Mouse (Mus musculus) kidney, postnatal 0 days (tissue): ENCODE results near the gene Caskin2. TPM values are rescaled to one million over a fixed set of nuclear protein-coding genes. Genes with fewer than 3 reads are reported as not detected.
A peak's percentile ranks its signal among the peaks of the same experiment; 100 is the strongest.

Experiments used
- ATAC-seq: fragments of 200-750 bp; cut with Nextera tagmentation; replicated peaks from 2 replicates; pipeline ENCODE4 v1.8.0; 2017; ENCODE audit warnings: low read depth, moderate number of reproducible peaks, moderate TSS enrichment, moderate library complexity; ENCODE audit not compliant: low FRiP score
- DNase-seq: peaks from one replicate; pipeline ENCODE4 v3.0.0-alpha.2; 2016; ENCODE audit warnings: low spot score
- H3K27ac ChIP-seq: fragments of 300-500 bp; sonication (generic); 2 replicates; pipeline ENCODE4 v1.5.1; 2014; ENCODE audit warnings: mild to moderate bottlenecking
- H3K27me3 ChIP-seq: fragments of 300-500 bp; sonication (generic); 2 replicates; pipeline ENCODE4 v1.6.1; 2014; ENCODE audit warnings: low read length, mixed read lengths; ENCODE audit not compliant: insufficient read depth
- H3K36me3 ChIP-seq: fragments of 300-500 bp; sonication (generic); 2 replicates; pipeline ENCODE4 v1.6.1; 2014; ENCODE audit warnings: low read length, mixed read lengths; ENCODE audit not compliant: insufficient read depth
- H3K4me1 ChIP-seq: fragments of 300-500 bp; sonication (generic); replicated peaks from 2 replicates; pipeline ENCODE4 v1.6.1; 2014; ENCODE audit warnings: antibody characterized with exemption, low read length, mixed read lengths; ENCODE audit not compliant: insufficient read depth
- H3K4me2 ChIP-seq: fragments of 300-500 bp; sonication (generic); 2 replicates; pipeline ENCODE4 v1.6.1; 2014; ENCODE audit warnings: mild to moderate bottlenecking, low read length, moderate library complexity, mixed read lengths
- H3K4me3 ChIP-seq: fragments of 300-500 bp; sonication (generic); replicated peaks from 2 replicates; pipeline ENCODE4 v1.5.1; 2014; ENCODE audit warnings: low read depth, low read length
- H3K9ac ChIP-seq: fragments of 300-500 bp; sonication (generic); 2 replicates; pipeline ENCODE4 v1.6.1; 2014; ENCODE audit warnings: low read depth, low read length
- H3K9me3 ChIP-seq: fragments of 300-500 bp; sonication (generic); replicated peaks from 2 replicates; pipeline ENCODE4 v1.6.1; 2016; ENCODE audit warnings: low read length, inconsistent platforms, mixed read lengths
- CTCF ChIP-seq: IDR thresholded peaks from 2 replicates; pipeline ENCODE4 v1.5.1; 2016; ENCODE audit warnings: antibody characterized with exemption, low read depth, mild to moderate bottlenecking, moderate library complexity
- WGBS: fragments of 180-500 bp; shearing (Covaris S2); extraction: QIAGEN DNeasy Blood & Tissue Kit; methylation state at CpG from one replicate; pipeline ENCODE4 v1.1.7; 2014; 5-methylcytosine and 5-hydroxymethylcytosine counted together
- polyA plus RNA-seq: library from polyadenylated mRNA; unstranded; fragments of >200 nt; fragmentation: Nextera tagmentation; extraction: Ambion mirVana; gene quantifications from 2 replicates; pipeline ENCODE4 v1.2.1, GENCODE M21; 2015

Gene Caskin2
- polyA plus RNA-seq, 1 experiment from 2014 or later: 14.4 TPM

DNA sequence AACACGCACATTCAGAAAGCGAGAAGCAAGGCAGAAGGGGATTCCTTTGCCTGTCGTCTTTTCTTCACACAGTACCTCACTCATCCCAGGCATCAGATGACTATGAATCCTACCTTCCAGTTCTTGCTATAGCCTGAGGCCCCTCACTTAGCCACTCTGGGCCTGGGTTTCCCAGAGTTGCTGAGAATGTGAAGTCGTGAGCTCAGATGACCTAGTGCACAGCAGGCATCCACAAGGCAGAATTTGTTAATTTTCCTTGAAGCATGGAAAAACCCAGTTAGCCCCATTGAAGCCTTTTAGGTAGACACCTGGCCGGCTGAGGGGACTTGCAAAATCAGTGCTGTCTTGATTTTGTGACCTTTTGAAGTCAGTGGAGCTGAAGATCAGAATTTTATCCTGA lies 13.0 kb upstream of the Caskin2 start:
- H3K27ac ChIP-seq: no peak overlapping the region
- H3K36me3 ChIP-seq: peaks cover 8% of the 10 kb centered on the region; the same call in 1 of the 2 replicates
- peak overlapping the region; percentile 4; the same call in 1 of the 2 replicates for H3K4me2 ChIP-seq

DNA sequence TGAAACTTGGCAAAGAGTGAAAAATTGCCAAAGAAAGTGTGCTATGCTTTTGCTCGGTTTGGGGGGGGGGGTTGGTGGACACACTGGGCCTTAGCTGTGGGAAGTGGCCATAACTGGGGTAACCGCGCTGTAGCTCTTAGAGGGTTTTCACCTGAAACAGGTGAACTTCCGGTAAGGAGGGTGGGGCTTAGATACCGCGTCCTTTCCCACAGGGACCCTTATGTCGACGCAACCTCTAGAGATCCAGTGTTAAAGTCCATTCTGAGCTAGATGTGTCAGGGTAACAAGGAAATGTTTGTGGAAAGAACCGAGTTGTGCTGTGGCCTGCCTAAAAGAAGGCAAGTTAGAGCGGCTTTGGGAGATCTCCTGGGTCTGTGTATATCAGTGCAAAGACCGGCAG lies 11.4 kb upstream of the Caskin2 start:
- ATAC-seq: no peak

More for the DNA sequence above, 13.0 kb upstream of the Caskin2 start:
- TF ChIP-seq CTCF: no peak
- Histone ChIP-seq H3K4me1 (peaks cover 35% of the 10 kb centered on the region), H3K27me3 (no peaks in the 10 kb centered on the region), H3K9ac (no peak overlapping the region), H3K4me3 (no peak overlapping the region), H3K9me3 (no peaks in the 10 kb centered on the region)
- no peak for DNase-seq
- ATAC-seq: no peak
- WGBS: 55% methylated on average over 5 of the region's 5 CpGs

DNA sequence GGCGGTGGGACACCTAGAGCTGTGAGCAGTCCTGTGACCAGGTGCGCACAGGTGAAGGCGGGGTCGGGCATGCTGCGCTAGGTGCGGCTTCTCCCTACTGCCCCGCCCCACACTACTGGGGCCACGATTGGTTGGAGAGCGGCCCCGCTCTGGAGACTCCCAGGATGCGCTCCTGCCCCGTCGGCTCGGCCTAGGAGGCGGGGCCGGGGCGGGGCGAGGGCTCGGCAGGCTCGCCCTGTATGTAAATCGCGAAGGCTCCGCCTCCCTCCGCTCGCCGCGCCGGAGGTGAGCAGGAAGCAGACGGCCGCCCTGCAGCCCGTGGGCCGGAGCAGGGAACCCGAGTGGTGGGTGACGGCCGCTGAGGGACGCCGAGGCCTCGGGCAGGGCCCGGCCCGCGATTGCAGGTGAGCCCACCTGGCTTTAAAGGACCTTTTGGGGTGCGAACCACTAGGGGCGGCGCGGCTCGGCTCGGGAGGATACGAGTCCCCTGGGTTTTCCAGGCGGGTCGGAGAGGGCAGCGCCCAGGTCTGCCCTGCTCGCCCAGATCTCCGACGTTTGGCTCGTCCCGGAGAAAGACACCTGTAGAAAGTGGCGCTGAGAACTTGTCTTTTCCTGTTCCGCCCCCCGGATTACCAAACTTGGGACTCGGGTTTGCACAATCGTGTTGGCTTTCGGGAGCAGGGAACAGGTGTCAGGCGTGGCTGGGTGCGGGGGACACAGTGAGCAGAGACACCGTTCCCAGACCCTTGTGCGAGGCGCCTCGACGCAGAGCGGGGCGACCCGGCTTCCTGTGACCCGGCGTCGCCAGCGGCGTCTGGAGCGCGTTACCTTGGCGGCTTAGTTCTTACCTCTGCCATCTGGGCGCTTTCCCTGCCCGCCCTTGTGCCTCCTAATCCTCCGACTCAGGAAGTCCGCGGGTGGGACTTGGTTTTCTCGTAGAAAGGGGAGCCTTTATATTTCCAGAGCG lies 10.6 kb upstream of the Caskin2 start, which contains the start of gene Llgl2:
Gene Llgl2 (plus strand): TSS at position 276 of the 967 bp plus-strand sequence.
- H3K27ac ChIP-seq: peak within 1 kb of the TSS; percentile 87
- ATAC-seq (peak; percentile 97), DNase-seq (peak; percentile 93)
- under 1% methylated on average over 87 of the region's 87 CpGs for WGBS
- H3K9ac ChIP-seq: peak within 1 kb of the TSS; percentile 82
- peak within 1 kb of the TSS; percentile 96 for H3K4me2 ChIP-seq
- H3K4me1 ChIP-seq: peaks cover 12% of the 10 kb centered on the region
- no peaks in the 10 kb centered on the region for H3K27me3 ChIP-seq
- H3K4me3 ChIP-seq: peak within 1 kb of the TSS; percentile 73
- H3K36me3 ChIP-seq: peaks cover 24% of the 10 kb centered on the region; the same call in 1 of the 2 replicates
- no peaks in the 10 kb centered on the region for H3K9me3 ChIP-seq
- TF ChIP-seq CTCF: no peak

More for the DNA sequence above, 11.4 kb upstream of the Caskin2 start:
- Histone ChIP-seq H3K27ac (peak overlapping the region; percentile 87), H3K27me3 (no peaks in the 10 kb centered on the region), H3K4me3 (peak overlapping the region; percentile 73), H3K36me3 (peaks cover 23% of the 10 kb centered on the region; the same call in 1 of the 2 replicates), H3K4me2 (peak overlapping the region; percentile 96), H3K4me1 (peaks cover 20% of the 10 kb centered on the region), H3K9ac (peak overlapping the region; percentile 82), H3K9me3 (no peaks in the 10 kb centered on the region)
- no peak for DNase-seq
- 21% methylated on average over 11 of the region's 11 CpGs for WGBS
- no peak for TF ChIP-seq CTCF

DNA sequence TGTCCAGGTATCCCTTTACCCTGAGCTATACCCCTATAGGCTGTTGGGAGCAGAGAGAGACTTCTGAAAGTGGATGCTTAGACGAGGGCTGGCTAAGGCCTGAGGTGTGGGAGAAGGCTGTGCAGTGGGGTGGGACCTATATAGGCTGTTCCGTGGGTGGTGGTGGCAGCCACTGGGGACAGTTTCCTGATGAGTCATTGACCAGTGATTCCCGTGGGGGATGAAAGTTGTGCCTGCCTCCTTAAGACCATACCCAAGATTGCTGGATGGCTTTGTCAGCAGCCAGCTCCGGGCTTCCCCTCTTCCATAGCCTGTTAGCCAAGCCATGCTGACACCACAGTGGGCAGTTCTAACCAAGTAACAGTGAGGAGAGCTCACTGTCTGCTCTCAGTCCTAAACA lies 7.6 kb upstream of the Caskin2 start:
- H3K9me3 ChIP-seq: no peaks in the 10 kb centered on the region
- peaks cover 28% of the 10 kb centered on the region; the same call in 1 of the 2 replicates for H3K36me3 ChIP-seq
- no peaks in the 10 kb centered on the region for H3K27me3 ChIP-seq
- no peak for TF ChIP-seq CTCF
- no peak for ATAC-seq
- H3K4me1 ChIP-seq: peaks cover 4% of the 10 kb centered on the region; the same call in 1 of the 2 replicates
- DNase-seq: no peak
- peak overlapping the region; percentile 35; the same call in 1 of the 2 replicates for H3K9ac ChIP-seq
- peak overlapping the region; percentile 57; the same call in 1 of the 2 replicates for H3K27ac ChIP-seq
- WGBS: 65% methylated on average over 4 of the region's 4 CpGs
- no peak overlapping the region for H3K4me3 ChIP-seq
- H3K4me2 ChIP-seq: no peak overlapping the region

DNA sequence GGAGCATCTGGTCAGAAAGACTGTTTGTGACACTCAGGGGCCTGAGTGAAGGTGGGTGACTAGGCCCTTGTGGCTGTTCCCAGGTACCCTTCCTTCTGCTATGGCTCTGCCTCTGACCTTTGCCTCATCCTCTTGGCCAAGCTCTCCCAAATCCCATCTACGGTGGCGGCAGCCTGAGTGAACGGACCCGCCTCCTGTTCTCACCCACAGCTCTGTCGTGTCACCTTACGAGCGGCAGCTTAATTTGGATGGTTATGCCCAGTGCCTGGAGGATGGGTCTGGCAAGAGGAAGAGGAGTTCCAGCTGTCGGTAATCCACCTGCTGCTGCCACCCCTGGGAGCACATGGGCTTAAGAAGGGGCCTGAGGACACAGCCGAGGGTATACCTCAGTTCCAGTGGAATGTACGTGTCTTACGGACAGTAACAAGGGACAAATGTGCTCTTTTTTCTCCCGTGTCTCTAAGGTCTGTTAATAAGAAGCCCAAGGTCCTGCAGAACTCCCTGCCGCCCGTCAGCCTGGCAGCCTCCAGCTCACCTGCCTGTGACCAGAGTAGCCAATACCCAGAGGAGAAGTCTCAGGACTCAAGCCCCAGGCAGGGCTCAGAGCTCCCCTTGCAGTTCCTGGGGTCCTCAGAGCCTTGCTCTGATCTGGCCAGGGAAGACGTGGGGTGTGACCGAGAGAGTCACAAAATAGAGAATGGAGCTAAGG lies 6.6 kb upstream of the Caskin2 start:
- H3K27ac ChIP-seq: peak overlapping the region; percentile 57
- H3K9me3 ChIP-seq: no peaks in the 10 kb centered on the region
- DNase-seq (no peak), ATAC-seq (no peak)
- no peaks in the 10 kb centered on the region for H3K27me3 ChIP-seq
- H3K36me3 ChIP-seq: peaks cover 28% of the 10 kb centered on the region; the same call in 1 of the 2 replicates
- no peak for TF ChIP-seq CTCF
- no peak overlapping the region for H3K4me3 ChIP-seq
- H3K9ac ChIP-seq: no peak overlapping the region
- H3K4me1 ChIP-seq: peaks cover 13% of the 10 kb centered on the region; the same call in 1 of the 2 replicates
- whole genome bisulfite sequencing: 69% methylated on average over 16 of the region's 16 CpGs
- H3K4me2 ChIP-seq: no peak overlapping the region

DNA sequence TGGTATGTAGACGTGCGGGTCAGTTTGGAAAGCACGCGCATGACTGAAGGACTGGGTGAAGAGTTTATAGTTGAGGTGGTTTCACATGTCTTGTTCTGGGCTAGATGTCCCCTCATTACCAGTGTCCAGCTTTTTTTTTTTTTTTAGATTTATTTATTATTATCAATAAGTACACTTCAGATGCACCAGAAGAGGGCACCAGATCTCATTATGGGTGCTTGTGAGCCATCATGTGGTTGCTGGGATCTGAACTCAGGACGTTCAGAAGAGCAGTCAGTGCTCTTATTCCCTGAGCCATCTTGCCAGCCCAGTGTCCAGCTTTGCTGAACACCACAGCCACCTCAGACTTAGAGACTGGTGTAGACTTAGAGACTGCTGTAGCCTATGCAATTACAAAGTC lies 3.9 kb upstream of the Caskin2 start:
- TF ChIP-seq CTCF: peak; percentile 54
- peaks cover 23% of the 10 kb centered on the region; the same call in 1 of the 2 replicates for H3K36me3 ChIP-seq
- ATAC-seq: no peak
- H3K27me3 ChIP-seq: no peaks in the 10 kb centered on the region
- H3K4me1 ChIP-seq: peaks cover 13% of the 10 kb centered on the region; the same call in 1 of the 2 replicates
- 86% methylated on average over 5 of the region's 5 CpGs for WGBS
- no peak overlapping the region for H3K27ac ChIP-seq
- no peak for DNase-seq
- no peak overlapping the region for H3K4me3 ChIP-seq
- no peak overlapping the region for H3K4me2 ChIP-seq
- H3K9me3 ChIP-seq: no peaks in the 10 kb centered on the region
- H3K9ac ChIP-seq: no peak overlapping the region
